Mouse (Mus musculus): ENCODE results near the gene Mefv. TPM values are rescaled to one million over a fixed set of nuclear protein-coding genes. Genes with fewer than 3 reads are reported as not detected.
A peak's percentile ranks its signal among the peaks of the same experiment; 100 is the strongest.

Mefv gene
- 62.0 and 64.0 TPM in 2 replicates for polyA plus RNA-seq (2012; ENCODE audit: insufficient read depth, insufficient read length, missing spikeins)

- TF ChIP-seq CTCF (IDR thresholded peaks at IDR 0.05; ENCODE audit: low read depth, low read length), result no peak
- no peak for TF ChIP-seq POLR2A (IDR thresholded peaks at IDR 0.05; ENCODE audit: borderline replicate concordance, low read depth, low read length)
Observed at GRCm38 (mm10) chr16:3717980-3718379, at the start of gene Mefv. Gene Mefv, minus strand, starts transcription at chr16:3718097.

GRCm38 (mm10) chr16:3748976-3749375 lies 31.1 kb upstream of the Mefv start:
- H3K4me1 ChIP-seq (ENCODE audit: control insufficient read depth, insufficient read depth, low read length), result no peaks in the 10 kb centered on the region
- TF ChIP-seq CTCF (IDR thresholded peaks at IDR 0.05; ENCODE audit: low read depth, low read length) (no peak), POLR2A (IDR thresholded peaks at IDR 0.05; ENCODE audit: borderline replicate concordance, low read depth, low read length) (no peak)
- H3K4me3 ChIP-seq (ENCODE audit: insufficient read depth, low read length), result no peak overlapping the region
- H3K27ac ChIP-seq (ENCODE audit: insufficient read depth, low read depth, low read length), result no peak overlapping the region

More at GRCm38 (mm10) chr16:3717980-3718379, at the start of gene Mefv:
- Histone ChIP-seq H3K27ac (ENCODE audit: insufficient read depth, low read depth, low read length) (no peak within 1 kb of the TSS), H3K4me3 (ENCODE audit: insufficient read depth, low read length) (no peak within 1 kb of the TSS), H3K4me1 (ENCODE audit: control insufficient read depth, insufficient read depth, low read length) (peaks cover 49% of the 10 kb centered on the region)

DNA sequence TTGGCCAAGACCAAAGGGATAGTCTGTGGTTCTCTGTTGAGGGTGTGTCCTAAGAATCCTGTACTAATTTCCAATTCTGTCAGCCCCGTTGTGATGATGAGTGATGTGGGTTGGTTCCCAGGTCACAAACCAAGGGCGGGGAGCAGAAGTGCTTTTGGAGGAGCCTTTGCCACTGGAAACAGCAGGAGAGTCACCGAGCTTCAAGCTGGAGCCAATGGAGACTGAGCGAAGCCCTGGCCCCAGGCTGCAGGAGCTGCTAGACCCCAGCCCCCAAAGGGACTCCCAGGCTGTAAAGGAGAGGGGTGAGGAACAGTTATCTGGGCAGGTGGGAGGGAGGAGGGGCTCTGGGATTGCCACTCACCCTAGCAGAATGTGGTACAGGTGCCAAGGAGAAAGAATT lies 27.8 kb upstream of the Mefv start:
- H3K4me3 ChIP-seq (ENCODE audit: insufficient read depth, low read length), result peak overlapping the region; percentile 93

GRCm38 (mm10) chr16:3744186-3744700 lies 26.3 kb upstream of the Mefv start:
- TF ChIP-seq CTCF (IDR thresholded peaks at IDR 0.05; ENCODE audit: low read depth, low read length) (no peak), POLR2A (IDR thresholded peaks at IDR 0.05; ENCODE audit: borderline replicate concordance, low read depth, low read length) (no peak)
- Histone ChIP-seq H3K27ac (ENCODE audit: insufficient read depth, low read depth, low read length) (peak overlapping the region; percentile 91), H3K4me1 (ENCODE audit: control insufficient read depth, insufficient read depth, low read length) (peaks cover 18% of the 10 kb centered on the region), H3K4me3 (ENCODE audit: insufficient read depth, low read length) (peak overlapping the region; percentile 93)

More for the DNA sequence above, 27.8 kb upstream of the Mefv start:
- Histone ChIP-seq H3K4me1 (ENCODE audit: control insufficient read depth, insufficient read depth, low read length) (peaks cover 18% of the 10 kb centered on the region), H3K27ac (ENCODE audit: insufficient read depth, low read depth, low read length) (no peak overlapping the region)
- TF ChIP-seq CTCF (IDR thresholded peaks at IDR 0.05; ENCODE audit: low read depth, low read length) (no peak), POLR2A (IDR thresholded peaks at IDR 0.05; ENCODE audit: borderline replicate concordance, low read depth, low read length) (no peak)

DNA sequence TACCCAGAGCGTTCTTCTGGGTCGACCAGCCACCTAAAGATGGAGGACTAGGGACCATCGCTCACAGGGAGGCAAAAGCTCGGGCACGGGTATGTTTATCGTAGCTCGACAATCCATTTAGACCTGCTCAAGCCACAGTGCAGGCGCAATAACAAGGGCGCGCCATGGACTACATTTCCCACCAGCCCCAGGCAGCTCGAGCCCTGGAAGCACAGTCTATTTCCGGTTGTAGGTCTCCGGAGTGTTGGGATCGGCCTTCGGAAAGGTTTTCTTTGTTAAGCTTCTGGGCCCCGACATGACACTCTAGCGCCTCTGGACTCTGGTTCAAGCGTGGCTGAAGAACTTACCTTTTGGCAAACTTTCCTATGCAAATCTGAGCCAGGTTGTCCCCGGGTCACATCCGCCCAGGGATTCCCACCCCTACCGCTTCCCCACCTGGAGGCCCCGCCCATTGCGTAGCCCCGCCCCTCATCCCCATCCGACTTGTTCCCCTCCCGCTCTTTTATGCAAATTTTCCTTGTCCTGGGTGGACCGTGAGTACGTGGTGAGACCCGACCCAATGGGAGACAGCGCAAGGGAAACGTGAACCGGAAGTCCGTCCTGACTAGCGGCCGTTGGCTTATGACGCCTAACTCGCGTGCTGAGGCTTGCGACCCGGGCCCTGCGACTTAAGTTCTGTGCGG lies 25.7 kb upstream of the Mefv start, which contains the start of gene Zfp263:
Zfp263 (plus strand) TSS at position 591 of the 683 bp plus-strand sequence.
- H3K4me1 ChIP-seq (ENCODE audit: control insufficient read depth, insufficient read depth, low read length), result peaks cover 20% of the 10 kb centered on the region
- TF ChIP-seq CTCF (IDR thresholded peaks at IDR 0.05; ENCODE audit: low read depth, low read length) (no peak), POLR2A (IDR thresholded peaks at IDR 0.05; ENCODE audit: borderline replicate concordance, low read depth, low read length) (no peak)
- H3K4me3 ChIP-seq (ENCODE audit: insufficient read depth, low read length), result peak within 1 kb of the TSS; percentile 93
- H3K27ac ChIP-seq (ENCODE audit: insufficient read depth, low read depth, low read length), result peak within 1 kb of the TSS; percentile 91

DNA sequence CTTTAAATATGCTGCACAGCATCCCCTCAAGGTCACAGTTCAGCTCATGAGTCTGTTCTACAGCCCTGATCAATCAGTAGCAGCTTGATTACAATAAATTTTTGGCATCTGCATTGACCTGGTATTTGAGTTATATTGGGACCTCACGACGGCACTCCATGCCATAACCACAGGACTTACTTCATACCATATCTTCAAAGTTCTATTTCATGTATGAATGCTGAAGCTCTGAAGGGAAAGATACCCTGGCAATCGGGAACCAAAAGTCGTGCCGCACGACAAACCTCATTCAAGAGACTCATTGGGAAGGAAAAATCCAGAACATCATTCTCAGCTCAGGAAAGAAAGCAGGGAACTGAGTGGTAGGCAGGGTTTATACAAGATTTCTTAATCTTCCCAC lies 24.6 kb upstream of the Mefv start:
- Histone ChIP-seq H3K27ac (ENCODE audit: insufficient read depth, low read depth, low read length) (peak overlapping the region; percentile 88), H3K4me1 (ENCODE audit: control insufficient read depth, insufficient read depth, low read length) (peaks cover 20% of the 10 kb centered on the region), H3K4me3 (ENCODE audit: insufficient read depth, low read length) (no peak overlapping the region)
- no peak for TF ChIP-seq CTCF (IDR thresholded peaks at IDR 0.05; ENCODE audit: low read depth, low read length)
- no peak for TF ChIP-seq POLR2A (IDR thresholded peaks at IDR 0.05; ENCODE audit: borderline replicate concordance, low read depth, low read length)

DNA sequence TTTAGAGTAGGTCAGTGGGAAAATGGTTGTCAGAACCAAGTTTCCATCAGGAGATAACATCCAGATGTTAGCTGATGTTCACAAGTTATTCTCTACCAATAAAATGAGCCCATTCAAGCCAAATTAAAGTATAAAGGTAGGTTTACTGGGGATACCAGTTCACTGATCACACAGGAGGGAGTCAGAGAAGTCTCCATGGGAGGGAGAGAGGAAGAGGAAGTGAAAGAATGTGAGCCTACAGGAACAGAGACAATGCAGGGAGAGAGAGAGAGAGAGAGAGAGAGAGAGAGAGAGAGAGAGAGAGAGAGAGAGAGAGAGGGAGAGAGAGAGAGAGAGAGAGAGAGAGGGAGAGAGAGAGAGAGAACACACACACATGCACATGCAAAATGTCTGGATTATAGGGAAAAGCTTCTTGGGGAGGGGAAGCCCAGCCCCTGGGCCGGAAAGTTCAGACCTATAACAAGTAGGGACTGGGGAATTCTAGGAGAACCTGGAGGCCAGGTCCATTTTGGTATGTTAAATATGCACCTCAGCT lies 15.4 kb upstream of the Mefv start:
- Histone ChIP-seq H3K4me1 (ENCODE audit: control insufficient read depth, insufficient read depth, low read length) (peaks cover 33% of the 10 kb centered on the region), H3K27ac (ENCODE audit: insufficient read depth, low read depth, low read length) (peak overlapping the region; percentile 92), H3K4me3 (ENCODE audit: insufficient read depth, low read length) (no peak overlapping the region)
- no peak for TF ChIP-seq POLR2A (IDR thresholded peaks at IDR 0.05; ENCODE audit: borderline replicate concordance, low read depth, low read length)
- TF ChIP-seq CTCF (IDR thresholded peaks at IDR 0.05; ENCODE audit: low read depth, low read length), result no peak

- TF ChIP-seq CTCF (IDR thresholded peaks at IDR 0.05; ENCODE audit: low read depth, low read length) (no peak), POLR2A (IDR thresholded peaks at IDR 0.05; ENCODE audit: borderline replicate concordance, low read depth, low read length) (no peak)
- Histone ChIP-seq H3K4me1 (ENCODE audit: control insufficient read depth, insufficient read depth, low read length) (peaks cover 34% of the 10 kb centered on the region), H3K4me3 (ENCODE audit: insufficient read depth, low read length) (no peak overlapping the region), H3K27ac (ENCODE audit: insufficient read depth, low read depth, low read length) (peak overlapping the region; percentile 92)
Observed at GRCm38 (mm10) chr16:3732612-3733011, 14.7 kb upstream of the Mefv start.

- H3K4me1 ChIP-seq (ENCODE audit: control insufficient read depth, insufficient read depth, low read length), result peaks cover 33% of the 10 kb centered on the region
- TF ChIP-seq POLR2A (IDR thresholded peaks at IDR 0.05; ENCODE audit: borderline replicate concordance, low read depth, low read length), result no peak
- TF ChIP-seq CTCF (IDR thresholded peaks at IDR 0.05; ENCODE audit: low read depth, low read length), result no peak
- no peak overlapping the region for H3K4me3 ChIP-seq (ENCODE audit: insufficient read depth, low read length)
- H3K27ac ChIP-seq (ENCODE audit: insufficient read depth, low read depth, low read length), result no peak overlapping the region
Observed at GRCm38 (mm10) chr16:3727980-3728720, 10.3 kb upstream of the Mefv start.

All from bone marrow macrophage, adult 2 months (primary cell).